Mouse (Mus musculus) cerebellum, postnatal 4 days (tissue): ENCODE measurements around the gene Mapre3.
"Not testable (repeated sequence)": the region's sequence is repeated elsewhere in the genome, so short reads cannot be mapped to it uniquely, and the experiment has no call there.

Experiments used
- DNase-seq, 2 experiments: peaks; one replicate each; pipeline ENCODE4 v3.0.0; 2022; ENCODE audit warnings: low spot score in 2 of 2, mixed read lengths in 1 of 2

Gene Mapre3

GRCm38 (mm10) chr5:30881839-30882238 lies 67.4 kb downstream of the Mapre3 start:
- DNase-seq: not testable (repeated sequence)

GRCm38 (mm10) chr5:30886209-30886608 lies 71.8 kb downstream of the Mapre3 start:
- DNase-seq: no peak

DNA sequence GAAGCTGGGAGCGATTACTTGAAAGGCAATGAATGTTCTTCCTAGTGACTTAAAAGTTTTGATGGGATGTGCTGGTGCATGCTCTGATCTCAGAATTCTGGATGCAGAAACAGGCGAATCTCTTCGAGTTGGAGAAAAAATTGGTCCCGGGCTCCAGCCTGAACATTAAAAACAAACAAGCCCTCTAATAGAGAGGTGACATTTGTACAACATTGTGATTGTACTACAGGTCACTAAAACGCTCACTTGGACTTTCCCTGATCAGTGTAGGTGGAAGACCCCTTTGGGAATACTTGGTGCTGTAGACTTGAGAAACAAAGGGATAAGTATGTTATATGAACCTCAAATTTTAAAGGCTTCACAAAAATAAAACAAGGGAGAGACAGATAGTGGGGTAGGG lies 72.3 kb downstream of the Mapre3 start:
- no peak for DNase-seq

DNA sequence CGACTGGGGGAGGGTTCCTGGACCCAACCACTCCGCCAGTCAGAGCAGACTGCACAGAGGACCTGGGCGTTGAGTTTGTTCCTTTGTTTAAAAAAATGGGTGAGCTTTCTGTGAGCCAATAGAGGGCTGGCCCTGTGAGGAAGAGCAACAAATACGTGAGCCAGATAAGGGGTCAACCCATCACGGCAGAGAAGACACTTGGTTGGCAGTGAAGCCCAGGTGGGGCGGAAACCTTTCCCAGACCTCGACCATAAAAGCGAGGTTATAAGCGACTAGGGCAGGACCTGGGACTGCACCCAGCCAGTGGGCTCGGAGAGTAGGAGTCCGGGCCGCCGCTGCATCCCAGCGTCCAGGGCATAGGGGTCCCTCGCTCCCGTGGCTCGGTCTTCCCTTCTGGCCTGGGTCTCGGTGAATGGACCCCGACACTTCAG lies 72.9 kb downstream of the Mapre3 start:
- peak; percentile 44 to 68 for DNase-seq

- DNase-seq: peak; percentile 74 to 91
These were observed 73.5 kb downstream of the Mapre3 start for GRCm38 (mm10) chr5:30887858-30888336.

GRCm38 (mm10) chr5:30888337-30889087 lies 74.1 kb downstream of the Mapre3 start, which contains the start of gene Agbl5:
Gene Agbl5 (plus strand): TSS chr5:30888694.
- DNase-seq: peak; percentile 93 to 97

DNA sequence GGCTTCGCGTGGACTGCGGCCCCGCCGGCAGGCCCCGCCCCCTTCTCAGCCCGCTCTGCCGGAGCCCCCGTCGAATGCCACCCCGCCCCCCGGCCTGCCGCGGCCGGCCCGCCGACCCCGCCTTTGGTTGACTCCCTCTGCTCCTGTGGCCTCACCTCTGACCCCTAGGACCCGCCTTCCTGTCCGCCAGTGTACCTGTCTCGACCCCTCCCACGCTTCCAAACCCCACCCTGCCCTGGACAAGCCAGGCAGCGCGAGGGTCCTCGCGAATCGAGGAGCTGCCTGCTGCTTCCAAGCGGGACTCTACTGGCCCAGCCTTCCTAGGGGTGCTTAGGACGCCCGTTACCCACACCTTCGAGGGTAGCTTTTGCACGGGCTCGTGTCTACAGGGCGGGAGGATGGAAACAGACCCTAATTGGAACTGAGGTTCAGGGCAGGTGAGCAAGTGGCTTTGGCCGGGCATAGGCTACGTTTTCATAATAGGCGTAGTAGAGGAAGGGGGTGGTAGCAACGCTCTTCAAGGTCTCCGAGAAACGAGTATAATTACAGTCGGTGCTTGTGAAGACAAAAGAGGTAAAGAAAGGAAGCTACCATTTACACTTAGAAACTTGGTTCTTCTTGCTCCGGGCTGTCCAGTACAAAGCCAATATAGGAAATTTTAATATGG lies 74.8 kb downstream of the Mapre3 start:
- DNase-seq: no peak

DNA sequence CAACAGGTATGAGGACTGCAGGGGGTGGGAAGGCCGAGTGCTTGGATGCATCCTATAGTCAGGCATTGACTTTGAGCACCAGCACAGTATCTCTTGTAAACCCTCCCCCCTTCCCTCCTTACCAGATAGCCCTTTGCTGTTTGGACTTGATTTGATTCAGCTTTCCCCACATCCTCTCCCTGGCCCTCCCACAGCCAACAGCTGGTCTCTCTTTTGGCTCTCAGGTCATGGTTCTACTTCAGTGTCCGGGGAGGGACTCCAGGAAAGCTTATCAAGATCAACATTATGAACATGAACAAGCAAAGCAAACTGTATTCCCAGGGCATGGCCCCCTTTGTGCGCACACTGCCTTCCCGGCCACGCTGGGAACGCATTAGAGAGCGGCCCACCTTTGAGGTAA lies 75.9 kb downstream of the Mapre3 start:
- DNase-seq: no peak

- no peak for DNase-seq
These were observed 87.4 kb downstream of the Mapre3 start for GRCm38 (mm10) chr5:30901860-30902259.

DNA sequence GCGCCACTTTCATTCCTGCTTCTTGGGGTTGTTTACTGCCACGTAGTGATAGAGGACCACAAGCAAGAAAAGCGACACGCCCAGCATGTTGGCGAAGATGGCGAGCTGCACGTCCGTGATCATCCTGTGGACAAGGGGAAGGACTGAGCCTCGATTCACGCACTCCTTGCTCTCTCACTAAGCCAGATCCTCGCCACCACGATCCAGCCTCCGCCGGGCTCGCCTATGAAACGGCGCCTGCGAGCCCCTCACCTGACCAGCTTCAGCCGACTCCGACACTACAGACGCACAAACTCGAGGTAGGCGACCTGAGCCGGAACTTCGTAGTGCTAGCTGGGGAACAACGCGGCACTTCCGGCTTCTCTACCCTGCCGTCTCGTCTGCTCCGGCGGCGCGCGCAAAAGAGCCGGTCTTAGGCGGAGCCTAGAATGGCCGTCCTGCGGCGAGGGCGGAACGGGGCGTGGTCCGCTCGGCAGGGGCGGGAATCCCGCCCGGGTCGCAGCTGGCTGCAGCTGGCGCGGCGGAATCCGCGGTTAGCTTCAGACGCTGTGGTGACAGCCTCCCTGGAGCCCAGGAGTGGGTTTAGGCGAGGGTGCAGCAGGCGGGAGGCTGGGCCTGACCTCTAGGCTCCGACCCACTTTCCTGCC lies 93.1 kb downstream of the Mapre3 start, which contains the start of gene Ost4:
Gene Ost4, minus strand, starts transcription at position 376 of the 647 bp plus-strand sequence.
- DNase-seq: peak; percentile 84 to 92

GRCm38 (mm10) chr5:30908426-30909299 lies 94.2 kb downstream of the Mapre3 start:
- DNase-seq: no peak

- DNase-seq: no peak
These were observed 94.8 kb downstream of the Mapre3 start for GRCm38 (mm10) chr5:30909300-30909659.

DNA sequence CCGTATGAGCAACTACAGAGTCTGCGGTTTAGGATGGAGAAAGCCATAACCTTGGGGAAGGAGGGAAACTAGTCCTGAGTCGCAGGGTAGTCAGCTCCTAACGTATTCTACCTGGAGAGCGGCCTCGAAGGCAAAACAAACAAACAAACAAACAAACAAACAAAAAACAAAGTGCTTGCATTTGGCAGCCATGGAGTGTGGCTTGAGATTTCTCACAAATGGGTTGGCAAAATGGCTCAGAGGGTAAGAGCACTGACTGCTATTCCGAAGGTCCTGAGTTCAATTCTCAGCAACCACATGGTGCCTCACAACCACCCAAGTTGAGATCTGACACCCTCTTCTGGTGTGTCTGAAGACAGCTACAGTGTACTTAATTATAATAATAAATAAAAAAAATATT lies 95.4 kb downstream of the Mapre3 start:
- no peak for DNase-seq

DNA sequence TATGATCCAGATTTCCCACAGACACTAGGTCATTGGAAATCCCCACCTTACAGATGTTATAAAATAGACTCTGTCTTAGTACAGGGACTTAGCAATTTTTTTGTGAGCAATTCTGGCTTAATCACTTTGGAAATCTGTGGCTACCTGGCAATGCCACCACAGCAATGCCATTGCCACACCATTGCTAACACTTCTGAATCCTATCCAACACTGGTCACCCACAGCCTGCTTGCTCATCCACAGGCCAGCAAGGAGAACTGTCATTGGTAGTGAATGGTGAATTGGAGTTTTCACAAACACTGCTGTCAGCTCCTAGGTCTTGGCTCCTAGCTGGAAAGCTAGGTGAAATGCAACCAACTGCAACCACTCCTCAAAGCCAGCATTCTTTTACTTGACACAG lies 96.0 kb downstream of the Mapre3 start:
- no peak for DNase-seq

DNA sequence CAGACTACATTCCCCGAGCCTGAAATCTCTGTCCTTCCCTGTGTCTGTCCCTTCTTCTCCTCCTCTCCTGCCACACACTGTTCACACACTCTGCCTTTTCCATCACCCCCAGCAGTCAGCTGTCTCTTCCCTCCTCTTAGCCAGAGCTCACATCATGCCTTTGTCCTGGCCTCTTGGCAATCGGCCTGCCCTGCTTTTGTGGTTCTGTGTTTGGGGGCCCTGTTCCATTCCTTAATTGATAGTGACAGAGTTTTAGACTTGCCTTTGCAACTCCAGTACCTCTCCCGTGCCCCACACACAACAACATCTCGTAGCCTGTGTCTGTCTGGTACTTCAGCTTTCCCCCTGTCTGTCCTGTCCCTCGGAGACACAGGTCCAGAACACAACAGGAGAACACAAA lies 97.7 kb downstream of the Mapre3 start:
- no peak for DNase-seq

GRCm38 (mm10) chr5:30913060-30913841 lies 98.8 kb downstream of the Mapre3 start, which contains the start of gene Emilin1:
Gene Emilin1 (plus strand): TSS chr5:30913402.
- DNase-seq: no peak

GRCm38 (mm10) chr5:30914101-30914635 lies 99.7 kb downstream of the Mapre3 start:
- no peak for DNase-seq

DNA sequence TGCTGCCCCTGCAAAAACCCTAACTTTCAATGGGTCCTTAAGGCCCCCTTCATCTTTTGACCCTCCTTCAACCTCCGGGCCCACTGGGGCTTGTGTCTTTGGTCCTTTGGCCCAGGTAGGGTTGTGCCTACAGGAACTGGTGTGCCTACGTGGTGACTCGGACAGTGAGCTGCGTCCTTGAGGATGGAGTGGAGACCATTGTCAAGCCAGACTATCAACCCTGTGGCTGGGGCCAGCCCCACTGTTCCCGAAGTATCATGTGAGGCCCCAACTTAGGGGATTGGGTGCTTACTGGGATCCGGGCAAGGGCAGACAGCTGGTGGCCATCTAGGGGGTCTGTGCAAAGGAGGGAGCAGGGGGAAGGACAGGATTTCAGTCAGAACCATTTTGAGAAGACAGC lies 100.4 kb downstream of the Mapre3 start:
- no peak for DNase-seq

DNA sequence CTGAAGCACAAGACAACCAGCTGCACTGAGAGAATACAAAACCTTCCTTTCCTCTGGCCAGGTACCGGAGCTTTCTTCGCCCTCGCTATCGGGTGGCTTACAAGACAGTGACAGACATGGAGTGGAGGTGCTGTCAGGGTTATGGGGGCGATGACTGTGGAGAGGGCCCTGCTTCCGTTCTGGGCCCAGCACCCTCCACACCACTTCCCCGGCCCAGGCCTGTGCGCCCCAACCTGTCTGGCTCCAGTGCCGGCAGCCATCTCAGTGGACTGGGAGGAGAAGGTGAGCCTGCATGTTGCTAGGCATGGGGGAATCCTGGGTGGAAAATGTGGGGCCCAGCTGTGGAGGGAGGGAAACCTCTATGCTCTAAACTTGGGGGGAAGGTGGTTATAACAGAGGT lies 101.0 kb downstream of the Mapre3 start:
- no peak for DNase-seq
